Mouse (Mus musculus) gastrocnemius, postnatal 10 days (tissue): ENCODE measurements around the gene Gde1. TPM values are rescaled to one million over a fixed set of nuclear protein-coding genes. Genes with fewer than 3 reads are reported as not detected.

Source experiments
- total RNA-seq, 2 experiments: library from RNA; stranded (reverse); gene quantifications; 2 replicates each; pipeline ENCODE4 v1.2.3; 2021

The Gde1 gene
- total RNA-seq, 2 experiments from 2014 or later = 31.5 to 32.5 TPM

Other genes starting within 250 kb of the Gde1 start
- gene Itpripl2, start 213.8 kb downstream of the Gde1 start, total RNA-seq = 10 to 100 TPM; 21.3 to 29.2 TPM
- 10 to 100 TPM; 61.9 to 80.5 TPM for gene Coq7, start 172.4 kb downstream of the Gde1 start, total RNA-seq
- gene Tmc7, start 121.0 kb downstream of the Gde1 start, total RNA-seq = 1 to 10 TPM; 7.2 to 7.5 TPM
- under 1 TPM; 0.33 to 0.61 TPM for gene Tmc5, start 108.5 kb downstream of the Gde1 start, total RNA-seq
- 1 to 10 TPM; 4.0 to 5.5 TPM for gene Ccp110, start 6.8 kb upstream of the Gde1 start, total RNA-seq
- 10 to 100 TPM; 30.3 to 35.5 TPM for gene Vps35l, start 34.4 kb upstream of the Gde1 start, total RNA-seq
- gene Iqck, start 150.0 kb upstream of the Gde1 start, total RNA-seq = under 1 TPM; 0.59 to 0.63 TPM
- 10 to 100 TPM; 25.3 to 27.2 TPM for gene Knop1, start 150.5 kb upstream of the Gde1 start, total RNA-seq